Mouse (Mus musculus) cerebellum, adult 2 months (tissue): ENCODE data around the gene Poc1a.

ENCODE experiments used
- CTCF ChIP-seq: fragments of 200-500 bp; IDR thresholded peaks from 2 replicates; pipeline ENCODE4 v1.5.1; 2011; ENCODE audit warnings: low read depth, mild to moderate bottlenecking, control low read depth, low read length, moderate library complexity, borderline replicate concordance; ENCODE audit not compliant: insufficient read depth
- POLR2A ChIP-seq: fragments of 200-500 bp; IDR thresholded peaks from 2 replicates; pipeline ENCODE4 v1.6.1; 2011; ENCODE audit warnings: low read length, control low read depth, borderline replicate concordance; ENCODE audit not compliant: insufficient read depth

DNA sequence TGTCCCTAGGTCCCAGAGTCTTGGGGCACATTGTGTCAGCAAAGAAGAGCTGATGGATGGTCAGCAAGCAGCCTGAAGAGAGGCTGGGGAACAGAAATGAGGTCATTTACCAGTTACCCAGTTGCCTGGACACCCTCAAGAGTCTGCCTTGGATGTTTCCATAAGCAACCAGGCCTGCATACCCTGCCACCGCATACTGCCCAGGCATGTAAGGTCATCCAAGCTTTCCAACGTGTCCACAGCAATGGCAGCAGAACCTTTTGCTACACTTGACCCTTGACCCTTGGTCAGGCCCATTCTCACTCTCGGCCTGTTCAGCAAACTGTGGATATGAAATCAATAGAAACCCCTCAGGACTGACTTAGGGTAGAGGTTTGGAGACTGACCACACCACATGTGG is 19.4 kb upstream of the Poc1a start:
- TF ChIP-seq POLR2A (no peak), CTCF (no peak)
